Mouse (Mus musculus): ENCODE data around the gene Osbpl3.

Gene Osbpl3

DNA sequence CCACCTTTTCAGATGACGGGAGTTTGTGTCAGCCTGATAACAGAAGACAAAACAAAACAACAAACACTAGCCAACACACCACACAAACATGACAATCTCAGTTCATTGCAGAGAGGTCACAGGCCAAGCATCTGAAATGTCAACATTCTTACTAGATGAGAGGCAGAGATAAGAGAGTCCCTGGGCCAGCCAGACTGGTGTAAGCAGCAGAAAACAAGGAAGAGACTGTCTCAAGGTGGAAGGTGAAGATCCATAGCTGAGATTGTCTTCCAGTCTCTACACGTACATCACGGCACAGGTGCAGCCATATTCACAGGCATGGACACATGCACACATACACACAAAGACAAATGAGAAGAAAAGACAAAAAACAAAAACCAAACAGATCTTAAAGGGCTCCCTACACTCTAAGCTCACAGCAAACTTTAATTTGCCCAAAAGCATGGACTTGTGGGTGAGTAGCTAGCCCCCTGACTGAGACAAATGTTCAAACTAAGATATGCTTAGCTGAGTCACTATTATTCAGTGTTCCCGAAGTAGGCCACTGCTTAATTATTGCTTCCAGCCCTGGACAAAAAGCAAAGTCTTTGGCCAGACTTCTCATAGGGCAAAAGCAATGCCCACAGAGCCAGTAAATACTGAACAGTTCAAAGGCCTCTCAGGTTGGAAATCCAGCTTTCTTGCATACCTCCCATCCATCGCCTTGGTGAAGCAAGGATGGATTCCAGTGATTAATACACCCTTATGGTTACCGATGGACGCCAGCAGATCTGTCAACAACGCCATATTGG, 87.3 kb downstream of the Osbpl3 start:
- DNase-seq, result peak in 1 of 2 experiments; percentile 48

DNA sequence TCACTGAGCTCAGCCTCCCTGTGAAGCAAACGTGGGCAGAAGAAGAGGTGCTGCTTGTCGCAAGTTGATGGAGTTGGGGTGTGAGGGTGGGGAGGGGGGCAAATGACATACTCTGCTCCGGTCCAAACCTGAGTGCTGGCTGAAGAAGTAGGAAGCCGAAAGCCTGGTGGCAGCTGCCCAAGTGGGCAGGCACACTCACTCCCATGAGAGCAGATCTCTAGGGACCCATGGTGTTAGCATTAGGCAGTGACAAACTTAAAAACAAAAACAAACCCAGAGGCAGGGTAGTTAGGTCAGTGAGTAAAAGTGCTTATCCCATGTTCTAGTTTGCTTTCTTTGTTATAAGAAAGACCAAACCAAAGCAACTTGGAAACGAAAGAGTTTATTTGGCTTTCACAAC, 88.2 kb downstream of the Osbpl3 start:
- no peak for DNase-seq

DNA sequence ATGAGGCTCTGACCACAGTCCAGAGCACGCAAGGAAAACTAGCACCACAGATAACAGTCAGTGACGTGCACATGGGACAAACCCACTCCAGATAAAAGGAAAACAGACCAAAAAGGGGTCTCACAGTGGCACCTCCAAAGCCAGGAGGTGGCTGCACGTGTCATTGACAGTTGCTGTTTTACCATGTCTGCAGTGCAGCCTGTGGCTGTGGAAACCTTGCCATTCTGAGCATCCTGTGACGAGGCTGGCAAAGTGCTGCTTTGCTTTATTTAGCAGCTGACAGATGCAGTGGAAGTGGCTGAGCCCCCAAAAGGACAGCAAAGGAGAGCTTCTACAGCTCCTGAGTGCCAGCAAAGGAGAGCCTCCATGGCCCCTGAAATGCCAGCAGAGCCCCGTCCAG, 89.3 kb downstream of the Osbpl3 start:
- no peak for DNase-seq

DNA sequence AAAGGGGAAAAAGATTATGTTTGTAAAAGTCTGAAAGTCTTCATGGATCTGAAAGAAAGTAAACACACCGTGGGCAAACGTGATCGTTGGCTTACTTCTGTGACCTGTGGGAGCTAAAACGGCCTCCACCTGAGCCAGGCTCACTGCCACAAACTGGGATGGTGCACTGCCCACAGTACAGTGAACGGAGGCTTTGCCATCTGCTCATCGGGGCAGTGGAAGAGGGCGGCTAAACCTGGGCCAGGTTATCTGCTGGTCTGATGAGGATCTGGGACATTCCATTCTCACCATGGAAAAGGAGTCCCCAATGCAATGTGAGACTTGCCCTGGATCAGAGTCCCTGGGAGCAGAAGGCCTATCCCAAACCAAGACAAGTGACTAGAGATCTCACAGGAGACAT, 89.7 kb downstream of the Osbpl3 start:
- no peak for DNase-seq

DNA sequence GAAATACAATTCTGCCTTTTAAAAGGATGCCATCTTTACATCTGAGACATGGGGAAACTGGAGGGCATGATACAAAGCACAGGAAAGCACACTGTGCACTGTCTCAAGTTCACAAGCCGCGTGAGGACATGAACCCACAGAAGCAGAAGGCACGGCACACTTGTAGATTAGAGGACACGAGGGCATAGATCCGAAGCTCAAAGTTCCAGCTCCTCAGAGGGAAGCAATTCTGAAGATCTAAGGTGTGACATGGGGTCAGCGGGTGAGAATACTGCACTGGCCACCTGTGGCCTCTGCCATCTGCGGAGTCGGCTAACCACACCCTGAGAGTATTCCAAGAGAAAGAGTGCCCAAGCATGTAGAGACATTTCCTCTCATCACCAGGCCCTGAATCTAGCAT, 91.6 kb downstream of the Osbpl3 start:
- DNase-seq, result peak; percentile 39 to 69

DNA sequence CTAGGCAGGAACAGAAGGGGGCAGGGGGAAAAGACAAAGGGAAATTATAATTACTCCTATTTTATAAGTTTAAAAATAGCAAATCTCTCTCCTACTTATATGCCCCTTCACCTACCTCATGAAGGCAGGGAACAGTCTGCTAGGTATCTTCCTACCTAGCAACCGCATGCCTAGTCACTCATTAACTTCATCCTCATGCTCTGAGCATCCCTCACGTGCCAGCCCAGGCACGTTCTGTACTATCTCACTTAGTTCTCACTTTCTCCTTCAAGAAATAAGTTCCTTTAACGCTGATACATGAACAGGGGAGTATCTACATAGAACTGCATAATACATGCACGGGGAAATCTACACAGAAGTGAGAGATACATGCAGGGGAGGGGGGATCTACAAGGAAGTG, 92.6 kb downstream of the Osbpl3 start:
- peak; percentile 73 to 80 for DNase-seq

DNA sequence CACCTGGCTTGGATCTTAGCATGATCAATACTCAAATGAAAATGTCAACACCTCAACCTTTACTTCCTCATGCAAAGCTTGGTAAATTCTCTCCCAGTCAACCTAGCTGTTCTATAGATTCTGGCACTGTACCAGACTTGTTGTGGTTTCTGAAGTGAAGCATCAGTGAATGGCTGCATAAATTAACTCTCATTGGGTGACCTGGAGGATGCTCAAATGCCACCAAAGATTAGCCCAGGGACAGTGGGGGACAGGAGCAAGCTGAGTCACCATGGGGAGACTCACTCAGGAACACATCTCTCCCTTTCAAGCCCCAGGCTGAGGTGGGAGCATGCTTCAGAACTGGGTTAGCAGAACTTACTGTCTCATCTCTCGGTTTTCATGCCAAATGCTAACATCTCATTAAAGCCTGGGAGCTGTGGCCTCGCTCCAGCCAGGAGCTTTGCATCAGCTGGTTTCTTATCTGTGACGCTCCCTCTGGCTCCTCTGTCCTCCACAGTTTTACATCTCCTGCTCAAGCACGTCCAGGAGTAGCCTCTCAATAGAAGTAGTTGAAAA, 93.2 kb downstream of the Osbpl3 start:
- no peak for DNase-seq

DNA sequence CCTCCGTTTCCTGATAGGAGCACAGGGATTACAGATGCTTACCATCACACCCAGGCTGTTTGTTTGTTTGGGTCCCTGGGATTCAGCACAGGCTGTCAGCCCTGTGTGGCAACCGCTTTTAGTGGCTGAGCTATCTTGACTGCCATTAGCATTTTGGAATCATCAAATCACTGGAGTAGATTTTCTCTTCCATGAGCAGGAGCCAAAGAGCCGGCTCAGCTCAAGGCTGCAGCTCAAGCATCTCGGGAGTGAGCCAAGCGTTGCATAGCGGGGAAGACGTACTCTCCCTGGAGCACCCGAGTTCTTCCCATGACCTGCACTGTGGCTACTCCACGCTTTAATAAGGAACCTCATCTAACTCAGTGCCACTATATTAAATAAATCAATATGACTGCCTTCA, 93.8 kb downstream of the Osbpl3 start:
- DNase-seq, result no peak

DNA sequence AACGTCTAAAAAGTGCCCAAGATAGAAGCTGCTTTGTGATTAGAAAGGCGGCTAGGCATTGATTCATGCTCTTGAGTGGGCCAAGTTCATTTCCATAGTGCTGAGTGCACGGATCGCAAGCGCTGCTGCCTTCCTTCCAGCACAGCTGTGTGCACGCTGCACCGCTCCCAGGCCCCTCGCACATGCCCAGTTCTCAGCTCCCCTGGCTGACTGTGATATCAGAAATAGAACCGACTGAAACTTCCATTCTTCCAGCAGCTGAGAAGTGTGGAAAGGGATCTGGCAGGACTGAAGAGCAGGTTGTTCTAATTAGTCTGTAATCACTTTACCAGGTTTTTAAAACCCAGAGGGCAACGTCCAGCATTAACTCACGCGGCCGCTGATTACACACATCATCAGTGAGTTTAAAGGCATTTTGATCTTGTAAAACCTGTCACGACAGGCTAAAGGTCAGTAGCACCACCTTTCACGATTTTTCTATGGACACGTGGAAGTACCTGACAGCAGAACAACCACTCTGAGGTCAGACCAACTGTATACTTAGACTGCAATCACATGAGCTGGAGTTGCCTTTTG, 97.8 kb downstream of the Osbpl3 start:
- DNase-seq, result peak; percentile 56 to 58

DNA sequence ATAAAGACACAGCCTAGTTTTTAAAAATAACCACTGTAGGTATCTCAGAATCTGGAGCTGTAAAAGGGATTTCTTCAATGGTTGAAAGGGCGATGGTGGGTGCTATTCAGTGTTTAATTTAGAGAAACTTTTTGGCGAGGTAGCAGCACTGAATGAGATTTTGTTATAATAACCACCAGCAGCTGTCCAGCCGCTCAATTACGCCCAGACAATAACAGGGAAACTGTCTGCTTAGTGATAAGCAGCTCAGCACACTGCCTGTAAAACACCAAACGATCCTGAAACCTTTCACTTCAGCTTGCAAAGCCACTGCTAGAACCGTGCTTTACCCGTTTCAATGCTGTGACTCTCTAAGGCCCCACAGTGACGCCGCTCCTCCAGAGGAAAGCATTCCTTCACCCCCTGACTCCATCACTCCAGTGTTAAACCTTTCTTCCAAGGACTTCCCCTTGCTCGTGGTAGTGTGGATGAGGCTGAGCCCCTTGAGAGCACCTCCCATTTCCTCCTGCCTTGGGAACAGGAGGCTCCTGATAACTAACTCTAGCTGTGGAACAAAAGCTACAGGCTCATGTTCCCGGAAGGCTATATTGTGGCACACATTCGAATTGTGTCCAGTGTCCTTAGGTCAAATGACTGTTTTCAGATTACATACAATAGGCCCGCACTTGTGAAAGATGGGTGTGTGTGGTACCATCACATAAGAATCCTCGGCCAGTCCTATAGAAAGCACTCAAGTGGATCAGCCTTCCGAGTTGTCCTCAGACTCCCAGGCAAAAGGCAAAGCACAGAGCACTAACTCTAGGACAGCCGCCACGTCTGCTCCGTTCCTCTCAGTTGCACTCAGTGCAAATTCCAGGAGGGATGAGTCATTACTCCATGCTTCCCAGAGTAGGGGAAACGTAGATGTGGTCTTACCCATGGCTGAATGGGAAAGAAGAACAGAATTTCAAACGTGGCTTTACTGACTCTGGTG, 101.0 kb downstream of the Osbpl3 start:
- DNase-seq, result peak; percentile 34 to 56

DNA sequence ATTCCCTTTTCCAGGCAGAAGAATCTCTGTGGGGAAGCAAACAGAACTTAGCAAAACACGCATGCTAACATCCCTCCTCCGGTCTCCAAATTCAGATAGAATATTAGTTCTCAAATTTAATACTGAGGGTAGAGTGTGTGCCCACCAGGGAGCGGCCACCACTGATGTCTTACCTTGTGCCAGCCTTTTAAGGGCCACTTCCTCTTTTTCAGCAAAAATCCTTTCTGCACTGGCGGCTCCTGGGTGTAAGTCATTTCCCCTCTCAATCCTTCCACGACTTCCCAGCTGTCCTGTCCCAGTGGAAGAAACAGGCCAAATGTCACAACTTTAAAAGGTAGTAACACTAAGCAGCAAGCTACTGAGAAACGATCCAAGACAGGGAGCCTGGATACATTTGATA, 103.2 kb downstream of the Osbpl3 start:
- peak in 1 of 2 experiments; percentile 20 for DNase-seq

DNA sequence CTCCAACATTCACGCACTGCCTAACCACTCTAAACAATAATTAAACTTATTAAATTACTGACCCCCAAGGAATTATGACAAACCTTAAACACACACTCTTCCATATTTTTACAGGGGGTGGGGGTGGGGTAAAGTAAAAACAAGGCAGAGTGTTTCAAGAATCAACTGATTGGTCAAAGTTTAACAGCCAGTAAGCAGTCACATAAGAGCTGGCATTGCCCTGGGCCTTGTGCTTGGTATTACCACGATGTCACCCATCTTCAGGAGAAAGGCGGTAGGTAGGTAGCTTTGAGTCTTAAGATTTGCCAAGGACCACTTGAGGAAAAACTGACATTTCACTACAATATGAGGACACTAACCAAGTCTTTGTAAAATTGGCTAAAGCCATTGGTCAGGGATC, 105.1 kb downstream of the Osbpl3 start:
- DNase-seq, result peak; percentile 40 to 52

DNA sequence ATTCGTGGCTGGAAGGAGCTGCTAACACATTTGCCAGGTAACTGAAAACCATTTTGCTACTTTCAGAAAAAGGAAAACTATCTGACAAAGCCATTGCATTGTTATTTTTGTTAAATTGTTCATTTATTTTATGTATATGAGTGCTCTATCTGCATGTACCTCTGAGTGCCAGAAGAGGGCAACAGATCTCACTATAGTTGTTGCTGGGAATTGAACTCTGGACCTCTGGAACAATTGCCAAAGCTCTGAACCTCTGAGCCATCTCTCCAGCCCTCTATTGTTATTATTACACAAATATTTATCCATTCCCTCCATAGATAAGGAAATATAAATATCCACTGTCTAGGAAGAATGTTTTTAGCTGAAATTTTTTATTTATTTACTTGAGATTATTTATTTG, 107.4 kb downstream of the Osbpl3 start:
- no peak for DNase-seq

DNA sequence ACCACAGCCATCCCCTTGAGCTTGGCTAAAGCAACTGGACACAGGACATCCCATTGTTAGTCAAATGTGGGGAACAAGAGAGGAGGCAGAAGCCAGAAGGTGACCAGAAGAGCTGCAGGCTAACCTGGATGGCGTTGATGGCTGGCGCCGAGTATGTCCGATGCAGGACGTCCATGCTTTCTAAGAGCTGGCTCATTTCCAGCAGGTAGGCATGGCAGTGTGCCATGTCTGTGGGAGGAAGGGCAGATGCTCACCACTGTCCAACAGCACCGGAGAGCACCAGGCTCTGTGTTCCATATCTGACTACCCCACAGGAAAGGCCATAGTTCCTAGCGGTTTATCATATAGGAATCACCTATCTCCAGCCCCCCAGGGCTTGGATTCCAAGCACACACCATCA, 109.8 kb downstream of the Osbpl3 start:
- peak; percentile 64 to 72 for DNase-seq

DNA sequence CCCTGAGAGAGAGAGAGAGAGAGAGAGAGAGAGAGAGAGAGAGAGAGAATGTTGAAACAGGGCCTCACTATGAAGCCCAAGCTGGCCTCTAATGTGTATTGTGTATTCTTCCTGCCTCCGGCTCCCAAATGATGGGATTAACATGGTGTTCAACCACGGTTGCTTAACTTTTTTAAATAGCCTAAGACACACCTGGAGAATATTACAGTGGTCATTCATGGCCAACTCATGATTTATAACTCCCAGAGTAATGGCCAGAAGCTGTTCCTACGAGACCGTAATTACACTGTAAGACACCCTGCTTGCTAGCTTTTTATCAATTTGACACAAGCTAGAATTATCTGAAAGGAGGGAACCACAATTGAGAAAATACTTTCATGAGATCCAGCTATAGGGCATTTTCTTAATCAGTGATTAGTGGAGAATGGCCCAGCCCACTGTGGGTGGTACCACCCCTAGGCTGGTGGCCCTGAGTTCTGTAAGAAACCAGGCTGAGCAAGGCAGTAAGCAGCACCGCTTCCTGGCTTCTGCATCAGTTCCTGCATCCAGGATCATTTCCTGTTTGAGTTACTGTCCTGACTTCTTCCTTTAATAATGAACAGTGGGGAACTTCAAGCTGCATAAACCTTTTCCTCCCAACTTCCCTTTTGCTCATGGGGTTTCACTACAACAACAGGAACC, 115.6 kb downstream of the Osbpl3 start:
- DNase-seq, result peak in 1 of 2 experiments; percentile 19

DNA sequence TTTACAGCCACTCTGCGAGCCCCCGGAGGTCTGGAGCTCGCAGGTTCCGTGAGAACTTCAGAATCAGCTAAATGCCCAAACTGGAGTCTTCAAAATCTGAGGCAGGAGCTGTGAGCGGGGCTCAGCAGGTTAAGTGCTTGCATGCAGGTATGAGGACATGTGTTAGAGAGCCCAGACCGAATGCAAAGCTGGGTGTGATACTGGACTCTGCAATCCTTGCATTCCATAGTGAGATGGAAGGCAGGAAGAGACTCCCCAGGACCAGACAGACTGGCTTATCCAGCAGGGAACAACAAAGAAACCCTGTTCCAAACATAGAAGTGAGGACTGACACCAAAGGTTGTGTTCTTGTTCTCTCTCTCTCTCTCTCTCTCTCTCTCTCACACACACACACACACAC, 118.6 kb downstream of the Osbpl3 start:
- peak in 1 of 2 experiments; percentile 15 for DNase-seq

DNA sequence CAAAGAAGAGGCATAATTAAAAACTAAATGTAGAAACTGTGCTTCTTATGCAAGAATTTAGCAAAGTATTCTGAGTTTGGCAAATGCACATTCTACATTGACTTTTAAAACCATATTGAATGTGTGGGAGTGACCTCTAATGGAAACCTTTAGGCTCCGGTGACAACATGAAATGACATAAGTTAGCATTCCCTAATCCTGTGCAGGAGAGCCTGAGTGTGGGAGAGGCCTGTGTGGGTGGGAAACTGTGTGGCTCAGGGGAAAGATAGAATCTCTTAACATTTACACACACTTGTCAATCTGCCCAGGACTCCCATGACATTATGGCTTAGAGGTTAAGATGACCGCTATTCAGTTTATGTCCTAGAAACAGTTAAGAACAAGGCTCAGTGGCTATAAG, 119.6 kb downstream of the Osbpl3 start:
- DNase-seq, result no peak

DNA sequence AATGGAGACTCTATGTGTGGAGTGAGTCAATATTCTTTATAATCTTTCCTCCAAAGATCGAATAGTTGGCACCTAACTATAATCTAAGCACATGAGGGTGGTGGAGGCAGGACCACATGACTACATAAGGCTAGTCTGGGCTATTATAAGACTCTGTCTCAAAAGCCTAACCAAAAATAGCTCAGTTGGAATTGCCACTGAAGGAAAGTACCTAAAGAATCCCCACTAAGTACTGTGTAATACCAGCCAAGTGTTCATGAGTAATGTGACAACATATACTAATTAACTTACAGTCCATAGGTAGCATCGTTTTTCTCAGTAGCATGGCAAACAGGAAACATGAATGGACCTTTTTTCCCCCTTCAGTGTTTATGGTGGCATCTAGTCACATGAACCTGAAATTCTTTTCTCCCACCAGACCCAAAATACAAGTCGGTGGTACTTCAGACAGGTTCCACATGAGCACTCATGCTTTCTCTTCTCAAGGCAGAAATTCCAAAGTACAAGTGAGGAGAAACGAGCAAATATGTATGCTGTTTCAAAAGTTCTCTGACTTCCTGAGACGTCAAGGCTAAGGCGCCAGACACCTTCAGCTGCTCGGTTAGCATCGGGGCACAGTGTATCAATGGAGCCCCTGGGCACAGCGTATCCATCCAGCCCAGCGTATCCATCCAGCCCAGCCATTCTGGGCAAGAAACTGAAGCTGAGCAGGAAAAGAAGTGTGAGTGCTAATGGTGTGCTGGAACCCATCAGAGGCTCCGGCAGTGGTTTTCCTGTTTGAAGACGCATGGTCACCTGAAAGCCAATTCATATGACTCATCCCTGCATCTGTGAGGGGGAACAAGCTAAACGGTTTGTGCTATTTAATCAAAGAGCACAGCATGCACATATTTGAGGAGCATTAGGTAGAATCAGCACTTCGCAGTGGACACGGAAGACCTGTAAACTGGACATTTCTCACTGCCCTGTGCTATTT, 120.9 kb downstream of the Osbpl3 start:
- peak; percentile 16 to 35 for DNase-seq

DNA sequence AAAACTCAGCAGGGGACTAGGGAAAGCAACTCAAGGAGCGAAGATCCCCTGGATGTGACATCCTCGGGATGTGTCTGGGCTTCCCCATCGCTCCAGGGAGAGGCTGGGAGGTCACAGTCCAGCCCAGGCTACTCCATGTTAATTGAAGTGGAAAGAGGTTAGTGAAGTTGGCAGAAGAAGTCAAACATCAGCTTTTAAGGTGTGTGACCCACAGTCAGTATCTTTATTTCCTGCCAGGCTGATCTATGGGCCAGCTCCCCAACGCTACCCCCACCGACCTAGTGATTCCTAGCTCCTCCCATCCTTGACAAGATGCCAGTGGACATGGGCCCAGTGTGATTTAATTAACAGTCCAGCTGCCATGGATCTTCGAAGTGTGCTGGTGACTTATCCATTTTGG, 122.7 kb downstream of the Osbpl3 start:
- peak; percentile 82 to 83 for DNase-seq

DNA sequence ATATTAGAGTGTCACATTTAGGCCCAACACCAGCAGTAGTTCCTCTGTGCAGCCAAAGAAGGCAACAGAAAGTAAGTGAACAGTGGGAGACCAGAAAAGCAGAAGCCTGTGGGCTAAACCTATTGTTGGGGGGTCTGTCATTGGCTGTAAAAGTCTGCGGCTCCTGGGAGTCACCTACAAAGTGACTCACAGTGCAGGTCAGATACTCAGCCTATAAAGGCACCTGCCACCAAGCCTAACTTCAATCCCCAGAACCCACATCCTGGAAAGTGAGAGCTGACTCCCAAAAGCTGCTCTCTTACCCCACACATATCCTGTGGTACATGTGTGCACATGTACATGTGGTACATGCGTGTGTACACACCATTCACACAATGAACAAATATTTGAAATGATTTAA, 124.5 kb downstream of the Osbpl3 start:
- no peak for DNase-seq

DNA sequence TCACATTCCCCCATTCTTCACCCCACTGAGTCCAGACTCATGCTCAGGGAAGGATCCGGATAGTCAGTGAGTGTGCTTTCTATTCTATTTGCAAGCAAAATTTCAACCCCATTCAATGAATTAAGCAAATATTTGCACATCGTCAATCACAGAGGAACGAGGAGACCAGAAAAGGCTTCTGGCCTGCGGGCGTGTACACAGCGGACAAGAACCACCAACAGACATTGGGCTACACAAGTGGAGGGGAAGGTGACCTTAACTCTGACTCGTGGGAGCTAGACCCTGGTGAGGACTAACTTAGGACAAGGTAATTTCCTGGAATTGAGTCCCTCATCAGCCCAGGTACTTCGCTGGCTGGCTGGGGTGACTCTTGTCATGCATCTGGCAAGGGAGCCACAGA, 126.6 kb downstream of the Osbpl3 start:
- DNase-seq, result no peak
